Mouse (Mus musculus) heart, postnatal 14 days (tissue): ENCODE results near the gene Tpcn2. TPM values are rescaled to one million over a fixed set of nuclear protein-coding genes. Genes with fewer than 3 reads are reported as not detected.

ENCODE experiments used
- DNase-seq, 2 experiments: peaks; one replicate each; pipeline ENCODE4 v3.0.0; 2021 to 2022
- intact Hi-C: fragments of 180-260 bp; cut with DNase I; formaldehyde crosslinking; loops from one replicate; pipeline ENCODE4 v1.15.1; 2025
- long read RNA-seq, 2 experiments: library from polyadenylated mRNA; stranded (forward); transcript quantifications; one replicate each; pipeline ENCODE4 v2.0.0; 2021
- total RNA-seq, 2 experiments: library from RNA; stranded (reverse); gene quantifications; 2 replicates each; pipeline ENCODE4 v1.2.3; 2021

The Tpcn2 gene
- total RNA-seq, result 1 to 10 TPM; 6.0 to 6.2 TPM
- long read RNA-seq, experiment 1, result 0 reads
- long read RNA-seq, experiment 2, partial matches to known transcripts, result 0 of 1 reads
- long read RNA-seq, experiment 2, other reads (novel, unspliced or antisense), result 0 of 1 reads

- intact Hi-C loops, result no loop called here
- peak; percentile 90 to 94 for DNase-seq
Observed at GRCm38 (mm10) chr7:145283487-145284187, at the start of gene Tpcn2. Gene Tpcn2 (minus strand): TSS chr7:145284011.

GRCm38 (mm10) chr7:145332376-145333041 lies 48.7 kb upstream of the Tpcn2 start:
- intact Hi-C loops, result no loop called here
- no peak for DNase-seq

GRCm38 (mm10) chr7:145330641-145331040 lies 46.8 kb upstream of the Tpcn2 start:
- intact Hi-C loops, result no loop called here

GRCm38 (mm10) chr7:145329982-145330381 lies 46.2 kb upstream of the Tpcn2 start:
- no peak for DNase-seq
- intact Hi-C loops, result no loop called here

More at GRCm38 (mm10) chr7:145330641-145331040, 46.8 kb upstream of the Tpcn2 start:
- DNase-seq, result no peak

- no peak for DNase-seq
- intact Hi-C loops, result no loop called here
Observed at GRCm38 (mm10) chr7:145325697-145326096, 41.9 kb upstream of the Tpcn2 start.

- intact Hi-C loops, result no loop called here
- DNase-seq, result no peak
Observed at GRCm38 (mm10) chr7:145323607-145324006, 39.8 kb upstream of the Tpcn2 start.

- intact Hi-C loops, result no loop called here
- no peak for DNase-seq
Observed at GRCm38 (mm10) chr7:145319481-145319880, 35.7 kb upstream of the Tpcn2 start.

- DNase-seq, result no peak
- intact Hi-C loops, result no loop called here
Observed at GRCm38 (mm10) chr7:145317522-145317921, 33.7 kb upstream of the Tpcn2 start.

GRCm38 (mm10) chr7:145314785-145315411 lies 31.1 kb upstream of the Tpcn2 start, which contains the start of gene Mrgprd:
Gene Mrgprd (plus strand): TSS chr7:145314835.
- intact Hi-C loops, result no loop called here
- no peak for DNase-seq

- intact Hi-C loops, result no loop called here
- no peak for DNase-seq
Observed at GRCm38 (mm10) chr7:145312137-145312536, 28.3 kb upstream of the Tpcn2 start.

GRCm38 (mm10) chr7:145310526-145310925 lies 26.7 kb upstream of the Tpcn2 start:
- no peak for DNase-seq
- intact Hi-C loops, result no loop called here

- intact Hi-C loops, result no loop called here
- DNase-seq, result no peak
Observed at GRCm38 (mm10) chr7:145309877-145310276, 26.1 kb upstream of the Tpcn2 start.

GRCm38 (mm10) chr7:145308866-145309265 lies 25.1 kb upstream of the Tpcn2 start:
- DNase-seq, result no peak
- intact Hi-C loops, result no loop called here

GRCm38 (mm10) chr7:145308061-145308675 lies 24.4 kb upstream of the Tpcn2 start:
- no peak for DNase-seq
- intact Hi-C loops, result no loop called here

GRCm38 (mm10) chr7:145307636-145308035 lies 23.8 kb upstream of the Tpcn2 start:
- no peak for DNase-seq
- intact Hi-C loops, result no loop called here

GRCm38 (mm10) chr7:145304153-145304552 lies 20.3 kb upstream of the Tpcn2 start:
- DNase-seq, result no peak
- intact Hi-C loops, result no loop called here

- DNase-seq, result peak; percentile 68 to 71
- intact Hi-C loops, result no loop called here
Observed at GRCm38 (mm10) chr7:145302488-145303285, 18.9 kb upstream of the Tpcn2 start.

- intact Hi-C loops, result no loop called here
- DNase-seq, result peak; percentile 56 to 64
Observed at GRCm38 (mm10) chr7:145301341-145302005, 17.7 kb upstream of the Tpcn2 start.

GRCm38 (mm10) chr7:145301008-145301340 lies 17.2 kb upstream of the Tpcn2 start:
- intact Hi-C loops, result no loop called here
- DNase-seq, result no peak
